Mouse (Mus musculus): ENCODE measurements around the gene Dapp1. TPM values are rescaled to one million over a fixed set of nuclear protein-coding genes. Genes with fewer than 3 reads are reported as not detected.

Dapp1 gene
- polyA plus RNA-seq, 1 experiment from 2014 or later = 24.0 TPM

DNA sequence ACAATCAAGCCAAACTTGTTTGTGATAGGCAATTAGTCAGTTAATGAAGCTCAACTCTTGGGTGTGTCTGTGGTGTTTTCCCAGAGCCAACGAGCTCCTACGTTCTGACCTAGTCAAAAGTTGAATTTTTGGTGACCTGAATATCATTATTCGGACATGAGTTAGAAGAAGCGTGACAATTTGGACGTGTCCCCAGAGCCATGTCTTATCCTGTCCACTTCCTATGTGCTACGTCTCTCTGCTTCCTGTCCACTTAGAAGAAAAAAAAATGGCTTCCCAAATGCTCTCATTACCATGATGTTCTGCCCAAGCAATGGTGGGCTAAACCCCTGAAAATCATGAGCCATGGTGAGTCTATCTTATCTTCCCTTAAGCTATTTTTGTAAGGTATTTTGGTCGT is 21.9 kb upstream of the Dapp1 start:
- no peak for TF ChIP-seq CTCF (IDR thresholded peaks at IDR 0.05; ENCODE audit: low read depth)
- no peak for TF ChIP-seq EP300 (optimal IDR thresholded peaks at IDR 0.05)
- 84% methylated on average over 7 of the region's 7 CpGs for WGBS
- H3K9ac ChIP-seq (ENCODE audit: low read length) = no peak overlapping the region
- DNase-seq (ENCODE audit: low spot score) = no peak
- no peaks in the 10 kb centered on the region for H3K9me3 ChIP-seq (ENCODE audit: control insufficient read depth, low read length)
- H3K4me3 ChIP-seq (ENCODE audit: low read depth, low read length) = no peak overlapping the region
- H3K4me1 ChIP-seq (replicated peaks; ENCODE audit: control insufficient read depth, insufficient read depth) = 0 out of 2 replicates have a peak, but pooled peaks cover 2% of the 10 kb centered on the region
- ATAC-seq (ENCODE audit: low FRiP score, low TSS enrichment) = no peak
- H3K36me3 ChIP-seq (ENCODE audit: control insufficient read depth, insufficient read depth, low read length) = no peaks in the 10 kb centered on the region
- no peak overlapping the region for H3K27ac ChIP-seq (replicated peaks)
- H3K27me3 ChIP-seq (ENCODE audit: control insufficient read depth, insufficient read depth, low read length) = no peaks in the 10 kb centered on the region
- H3K4me2 ChIP-seq (replicated peaks; ENCODE audit: low read depth) = no peak overlapping the region

DNA sequence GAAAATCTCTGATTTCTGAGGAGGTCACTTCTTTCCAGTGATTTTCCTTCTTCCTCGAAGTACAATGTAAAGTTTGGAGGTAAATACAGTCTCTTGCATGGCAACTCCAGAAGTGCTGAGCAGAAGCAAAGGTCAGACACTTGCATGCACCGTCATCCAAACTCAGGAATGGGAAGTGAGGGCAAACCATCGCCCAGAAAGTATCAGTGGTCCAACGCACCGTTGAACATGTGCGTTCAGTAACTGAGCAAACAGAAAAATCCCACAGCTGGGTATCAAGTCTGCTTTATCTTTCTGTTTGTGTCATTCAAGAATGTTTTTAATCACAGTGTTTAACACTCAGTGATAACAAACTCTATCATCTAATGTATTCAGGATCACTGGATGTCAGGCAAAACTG is 21.2 kb upstream of the Dapp1 start:
- WGBS = 54% methylated on average over 6 of the region's 6 CpGs
- Histone ChIP-seq H3K9ac (ENCODE audit: low read length) (no peak overlapping the region), H3K4me3 (ENCODE audit: low read depth, low read length) (no peak overlapping the region), H3K4me1 (replicated peaks; ENCODE audit: control insufficient read depth, insufficient read depth) (0 out of 2 replicates have a peak, but pooled peaks cover 2% of the 10 kb centered on the region), H3K4me2 (replicated peaks; ENCODE audit: low read depth) (no peak overlapping the region), H3K9me3 (ENCODE audit: control insufficient read depth, low read length) (no peaks in the 10 kb centered on the region), H3K27me3 (ENCODE audit: control insufficient read depth, insufficient read depth, low read length) (no peaks in the 10 kb centered on the region), H3K36me3 (ENCODE audit: control insufficient read depth, insufficient read depth, low read length) (no peaks in the 10 kb centered on the region), H3K27ac (replicated peaks) (no peak overlapping the region)
- DNase-seq (ENCODE audit: low spot score) (no peak), ATAC-seq (ENCODE audit: low FRiP score, low TSS enrichment) (no peak)
- TF ChIP-seq EP300 (optimal IDR thresholded peaks at IDR 0.05) (no peak), CTCF (IDR thresholded peaks at IDR 0.05; ENCODE audit: low read depth) (no peak)

DNA sequence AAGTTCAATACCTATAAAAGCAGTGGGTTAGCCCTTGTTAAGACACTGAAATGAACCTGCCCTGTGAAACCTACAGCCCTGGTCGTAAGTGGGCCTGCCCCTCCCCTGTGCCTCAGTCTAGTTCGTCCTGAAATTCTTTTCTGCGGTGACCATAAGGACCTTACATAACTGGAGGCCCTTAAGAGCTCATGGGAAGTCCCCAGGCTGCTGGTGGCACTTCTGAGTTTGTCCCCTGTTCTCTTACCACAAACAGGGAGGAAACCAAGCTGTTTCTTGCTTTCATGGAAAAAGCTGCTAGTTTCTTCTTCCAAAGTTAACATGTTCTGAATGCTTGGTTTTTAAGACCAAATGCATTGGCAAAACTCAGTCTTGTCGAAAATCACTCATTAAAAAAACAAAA is 20.5 kb upstream of the Dapp1 start:
- no peaks in the 10 kb centered on the region for H3K9me3 ChIP-seq (ENCODE audit: control insufficient read depth, low read length)
- DNase-seq (ENCODE audit: low spot score) (no peak), ATAC-seq (ENCODE audit: low FRiP score, low TSS enrichment) (no peak)
- no peak overlapping the region for H3K4me3 ChIP-seq (ENCODE audit: low read depth, low read length)
- H3K9ac ChIP-seq (ENCODE audit: low read length) = no peak overlapping the region
- H3K4me1 ChIP-seq (replicated peaks; ENCODE audit: control insufficient read depth, insufficient read depth) = 0 out of 2 replicates have a peak, but pooled peaks cover 2% of the 10 kb centered on the region
- no peak overlapping the region for H3K4me2 ChIP-seq (replicated peaks; ENCODE audit: low read depth)
- no peaks in the 10 kb centered on the region for H3K27me3 ChIP-seq (ENCODE audit: control insufficient read depth, insufficient read depth, low read length)
- H3K36me3 ChIP-seq (ENCODE audit: control insufficient read depth, insufficient read depth, low read length) = no peaks in the 10 kb centered on the region
- H3K27ac ChIP-seq (replicated peaks) = no peak overlapping the region
- WGBS = 77% methylated on average over 4 of the region's 4 CpGs
- TF ChIP-seq EP300 (optimal IDR thresholded peaks at IDR 0.05) (no peak), CTCF (IDR thresholded peaks at IDR 0.05; ENCODE audit: low read depth) (no peak)

DNA sequence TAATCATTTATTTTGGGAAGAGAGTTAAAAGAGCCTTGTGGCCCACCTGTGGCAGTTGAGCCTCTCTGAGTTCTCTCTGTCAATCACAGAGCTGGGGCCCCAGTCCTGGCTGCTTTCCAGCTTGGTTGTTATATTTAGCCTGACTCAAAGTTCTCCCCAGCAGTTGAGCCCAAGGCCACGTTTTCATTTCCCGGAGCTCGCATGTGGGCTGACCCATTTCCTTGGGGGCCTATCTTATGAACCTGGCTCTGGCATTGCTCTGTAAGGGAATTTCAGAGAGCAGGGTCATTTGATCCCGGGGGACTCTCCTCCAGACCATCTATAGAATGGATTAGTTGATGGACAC is 19.4 kb upstream of the Dapp1 start:
- Histone ChIP-seq H3K27ac (replicated peaks) (no peak overlapping the region), H3K4me1 (replicated peaks; ENCODE audit: control insufficient read depth, insufficient read depth) (0 out of 2 replicates have a peak, but pooled peaks cover 2% of the 10 kb centered on the region), H3K36me3 (ENCODE audit: control insufficient read depth, insufficient read depth, low read length) (no peaks in the 10 kb centered on the region), H3K4me3 (ENCODE audit: low read depth, low read length) (no peak overlapping the region), H3K9me3 (ENCODE audit: control insufficient read depth, low read length) (no peaks in the 10 kb centered on the region), H3K9ac (ENCODE audit: low read length) (no peak overlapping the region), H3K4me2 (replicated peaks; ENCODE audit: low read depth) (no peak overlapping the region), H3K27me3 (ENCODE audit: control insufficient read depth, insufficient read depth, low read length) (no peaks in the 10 kb centered on the region)
- ATAC-seq (ENCODE audit: low FRiP score, low TSS enrichment) (no peak; the same call in 1 of the 2 replicates), DNase-seq (ENCODE audit: low spot score) (peak; percentile 42)
- no peak for TF ChIP-seq CTCF (IDR thresholded peaks at IDR 0.05; ENCODE audit: low read depth)
- TF ChIP-seq EP300 (optimal IDR thresholded peaks at IDR 0.05) = no peak
- 28% methylated on average over 4 of the region's 4 CpGs for WGBS

DNA sequence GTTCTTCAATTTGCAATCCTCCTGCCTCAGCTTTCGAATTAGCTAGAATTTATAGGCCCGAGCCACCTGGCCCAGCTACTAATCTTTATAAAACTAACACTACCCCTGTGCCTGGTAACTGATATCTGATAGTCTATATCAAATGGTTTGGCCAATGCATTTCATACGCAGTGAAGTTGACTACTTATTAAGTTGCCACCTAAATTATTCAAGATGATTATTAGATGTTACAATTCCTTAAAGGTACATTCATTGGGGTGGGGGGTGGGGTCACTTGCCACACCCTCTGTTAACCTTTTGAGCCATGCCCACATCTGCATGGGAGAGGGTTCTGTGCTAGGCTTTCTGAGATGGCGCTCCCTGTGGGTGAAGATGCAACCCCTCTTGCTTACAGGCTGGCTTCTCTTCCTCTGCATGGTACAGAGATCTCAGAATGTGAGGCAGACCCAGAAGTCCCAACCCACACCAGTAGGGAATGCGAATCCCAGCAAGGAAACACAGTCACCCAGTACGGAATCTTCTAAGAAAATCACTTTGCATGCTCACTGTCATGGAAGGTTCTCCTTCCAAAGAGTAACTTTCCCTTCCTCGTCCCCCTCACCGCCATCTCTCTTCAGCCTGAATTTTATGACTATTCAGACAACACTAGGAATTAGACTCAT is 18.8 kb upstream of the Dapp1 start:
- 0 out of 2 replicates have a peak, but pooled peaks cover 2% of the 10 kb centered on the region for H3K4me1 ChIP-seq (replicated peaks; ENCODE audit: control insufficient read depth, insufficient read depth)
- 91% methylated on average over 8 of the region's 8 CpGs for WGBS
- no peak overlapping the region for H3K27ac ChIP-seq (replicated peaks)
- DNase-seq (ENCODE audit: low spot score) = no peak
- H3K27me3 ChIP-seq (ENCODE audit: control insufficient read depth, insufficient read depth, low read length) = no peaks in the 10 kb centered on the region
- no peak for TF ChIP-seq EP300 (optimal IDR thresholded peaks at IDR 0.05)
- TF ChIP-seq CTCF (IDR thresholded peaks at IDR 0.05; ENCODE audit: low read depth) = no peak
- H3K9me3 ChIP-seq (ENCODE audit: control insufficient read depth, low read length) = no peaks in the 10 kb centered on the region
- no peak overlapping the region for H3K4me2 ChIP-seq (replicated peaks; ENCODE audit: low read depth)
- H3K36me3 ChIP-seq (ENCODE audit: control insufficient read depth, insufficient read depth, low read length) = no peaks in the 10 kb centered on the region
- ATAC-seq (ENCODE audit: low FRiP score, low TSS enrichment) = no peak
- no peak overlapping the region for H3K9ac ChIP-seq (ENCODE audit: low read length)
- H3K4me3 ChIP-seq (ENCODE audit: low read depth, low read length) = no peak overlapping the region

DNA sequence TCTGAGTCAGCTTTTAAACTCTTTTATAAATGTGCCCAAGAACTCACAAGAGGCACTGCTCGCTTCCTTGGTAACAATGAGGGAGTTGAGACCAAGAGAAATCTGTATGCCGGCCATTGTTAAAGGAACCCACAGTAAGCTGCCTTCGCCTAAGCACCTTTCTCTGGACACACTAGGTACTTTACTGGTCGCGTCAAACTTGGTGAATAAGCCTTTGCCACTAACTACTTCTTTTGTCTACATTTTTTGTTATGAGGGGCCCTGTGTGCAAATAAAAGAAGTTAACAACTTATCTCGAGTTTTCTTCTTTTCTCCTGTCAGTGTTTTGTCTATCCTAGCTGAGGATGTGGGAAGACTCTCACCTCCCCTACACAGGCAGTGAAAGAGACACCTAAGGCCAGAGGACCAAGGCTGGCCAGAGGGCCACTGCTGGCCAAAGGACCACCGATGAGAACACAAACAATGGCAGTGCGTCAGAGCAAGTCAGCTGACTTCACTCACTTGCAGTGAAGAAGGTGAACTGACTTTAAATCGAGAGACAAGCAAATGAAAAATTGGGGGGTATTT is 18.0 kb upstream of the Dapp1 start:
- DNase-seq (ENCODE audit: low spot score) (no peak), ATAC-seq (ENCODE audit: low FRiP score, low TSS enrichment) (no peak)
- Histone ChIP-seq H3K9ac (ENCODE audit: low read length) (no peak overlapping the region), H3K36me3 (ENCODE audit: control insufficient read depth, insufficient read depth, low read length) (no peaks in the 10 kb centered on the region), H3K4me2 (replicated peaks; ENCODE audit: low read depth) (no peak overlapping the region), H3K27me3 (ENCODE audit: control insufficient read depth, insufficient read depth, low read length) (no peaks in the 10 kb centered on the region), H3K9me3 (ENCODE audit: control insufficient read depth, low read length) (no peaks in the 10 kb centered on the region), H3K4me1 (replicated peaks; ENCODE audit: control insufficient read depth, insufficient read depth) (0 out of 2 replicates have a peak, but pooled peaks cover 2% of the 10 kb centered on the region), H3K4me3 (ENCODE audit: low read depth, low read length) (no peak overlapping the region), H3K27ac (replicated peaks) (no peak overlapping the region)
- 62% methylated on average over 9 of the region's 9 CpGs for WGBS
- no peak for TF ChIP-seq CTCF (IDR thresholded peaks at IDR 0.05; ENCODE audit: low read depth)
- TF ChIP-seq EP300 (optimal IDR thresholded peaks at IDR 0.05) = no peak

Data from stomach, postnatal 0 days (tissue).